Mouse (Mus musculus): ENCODE data around the gene Phykpl. TPM values are rescaled to one million over a fixed set of nuclear protein-coding genes. Genes with fewer than 3 reads are reported as not detected.

Phykpl gene
- polyA plus RNA-seq, 1 experiment from 2014 or later, result 18.1 TPM

- Histone ChIP-seq H3K36me3 (no peaks in the 10 kb centered on the region), H3K4me2 (no peak overlapping the region), H3K9ac (no peak overlapping the region), H3K27ac (no peak overlapping the region), H3K27me3 (no peaks in the 10 kb centered on the region), H3K9me3 (no peaks in the 10 kb centered on the region), H3K4me1 (peaks cover 17% of the 10 kb centered on the region), H3K4me3 (no peak overlapping the region)
- WGBS, result 39% methylated on average over 2 of the region's 2 CpGs
- ATAC-seq (ENCODE audit: borderline replicate concordance, extremely low read depth, low FRiP score, low TSS enrichment), result no peak
Measured at GRCm38 (mm10) chr11:51555066-51555465, 29.5 kb upstream of the Phykpl start.

DNA sequence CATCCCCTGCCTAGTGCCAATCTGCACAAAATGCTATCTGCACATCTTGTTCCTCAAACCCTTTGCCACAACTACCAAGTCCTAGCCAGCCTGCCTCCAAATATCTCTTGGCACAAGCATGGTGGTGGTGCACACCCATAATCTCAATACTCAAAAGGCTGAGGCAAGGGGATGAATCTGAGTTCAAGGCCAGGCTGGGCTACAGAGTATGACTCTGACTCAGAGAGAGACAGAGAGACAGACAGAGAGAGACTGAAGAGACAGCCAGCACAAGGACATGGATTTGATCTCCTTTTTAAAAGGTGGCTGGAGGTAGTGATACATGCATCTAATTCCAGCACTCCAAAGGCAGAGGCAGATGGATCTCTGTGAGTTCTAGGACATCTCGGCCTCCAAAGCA is 21.3 kb upstream of the Phykpl start:
- Histone ChIP-seq H3K27me3 (no peaks in the 10 kb centered on the region), H3K9ac (no peak overlapping the region), H3K27ac (no peak overlapping the region), H3K36me3 (no peaks in the 10 kb centered on the region), H3K4me3 (no peak overlapping the region), H3K4me1 (no peaks in the 10 kb centered on the region), H3K9me3 (no peaks in the 10 kb centered on the region), H3K4me2 (no peak overlapping the region)
- ATAC-seq (ENCODE audit: borderline replicate concordance, extremely low read depth, low FRiP score, low TSS enrichment), result no peak
- WGBS, result 79% methylated on average over 1 of the region's 1 CpGs

DNA sequence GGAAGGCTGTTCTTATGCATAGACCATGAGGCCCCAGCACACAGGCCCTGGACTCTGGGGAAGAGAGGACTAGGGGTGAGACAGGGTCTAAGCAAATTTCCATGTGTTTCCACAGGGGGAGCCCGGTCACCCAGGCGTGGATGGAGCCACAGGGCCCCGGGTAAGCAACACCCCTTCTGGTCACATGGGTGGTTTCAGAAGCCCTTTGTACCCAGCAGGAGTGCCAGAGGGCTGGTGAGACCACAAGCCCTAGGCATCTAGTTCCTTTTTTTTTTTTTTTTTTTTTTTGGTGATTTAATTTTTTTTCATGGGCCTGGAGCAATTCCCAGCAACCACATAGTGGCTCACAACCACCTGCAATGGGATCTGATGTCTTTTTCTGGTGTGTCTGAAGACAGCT is 19.5 kb upstream of the Phykpl start:
- Histone ChIP-seq H3K9me3 (no peaks in the 10 kb centered on the region), H3K27ac (no peak overlapping the region), H3K4me3 (no peak overlapping the region), H3K36me3 (no peaks in the 10 kb centered on the region), H3K4me2 (no peak overlapping the region), H3K9ac (no peak overlapping the region), H3K27me3 (no peaks in the 10 kb centered on the region), H3K4me1 (no peaks in the 10 kb centered on the region)
- WGBS, result 49% methylated on average over 3 of the region's 3 CpGs
- ATAC-seq (ENCODE audit: borderline replicate concordance, extremely low read depth, low FRiP score, low TSS enrichment), result no peak

DNA sequence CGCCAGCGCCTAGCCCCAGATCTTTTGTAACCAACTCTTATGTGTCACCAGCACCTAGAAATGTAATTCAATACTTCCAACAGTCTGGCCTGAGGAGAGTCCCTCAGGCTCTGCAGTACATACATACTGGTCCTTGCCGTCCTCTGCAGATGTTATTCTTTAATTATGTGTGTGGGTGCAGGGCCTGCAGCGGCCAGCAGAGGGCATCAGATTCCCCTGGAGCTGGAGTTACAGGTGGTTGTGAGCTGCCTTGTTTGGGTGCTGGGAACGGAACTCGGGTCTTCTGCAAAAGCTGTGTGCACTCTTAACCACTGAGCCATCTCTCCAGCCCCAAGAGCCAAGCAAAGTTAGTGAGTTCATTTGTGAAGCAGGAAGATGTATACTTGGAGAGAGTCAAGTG is 18.6 kb upstream of the Phykpl start:
- no peak for ATAC-seq (ENCODE audit: borderline replicate concordance, extremely low read depth, low FRiP score, low TSS enrichment)

DNA sequence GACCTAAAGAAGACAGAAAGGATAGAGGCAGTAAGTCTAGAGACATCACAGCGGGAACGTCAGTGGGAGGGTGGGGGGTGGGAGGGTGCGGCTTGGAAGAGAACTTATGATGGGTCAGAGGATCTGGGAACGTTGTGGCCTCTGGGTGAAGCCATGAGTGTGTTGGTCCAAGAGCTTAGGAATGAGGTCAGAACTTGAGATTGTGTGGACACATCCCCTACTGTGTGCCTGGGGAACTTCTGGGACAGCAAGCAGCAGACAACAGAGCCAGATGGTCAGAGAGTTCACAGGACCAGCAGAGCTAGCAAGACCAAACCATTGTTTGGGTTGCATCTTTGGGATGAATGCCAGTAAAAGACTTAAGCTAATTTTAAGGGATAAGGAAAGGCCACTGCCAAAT is 15.8 kb upstream of the Phykpl start:
- WGBS, result 79% methylated on average over 4 of the region's 4 CpGs

More for the DNA sequence above, 18.6 kb upstream of the Phykpl start:
- H3K4me1 ChIP-seq, result no peaks in the 10 kb centered on the region
- no peak overlapping the region for H3K9ac ChIP-seq
- no peak overlapping the region for H3K4me2 ChIP-seq
- H3K4me3 ChIP-seq, result no peak overlapping the region
- WGBS, result 86% methylated on average over 6 of the region's 6 CpGs
- H3K36me3 ChIP-seq, result no peaks in the 10 kb centered on the region
- no peaks in the 10 kb centered on the region for H3K9me3 ChIP-seq
- H3K27me3 ChIP-seq, result no peaks in the 10 kb centered on the region
- no peak overlapping the region for H3K27ac ChIP-seq

GRCm38 (mm10) chr11:51576454-51576853 is 8.1 kb upstream of the Phykpl start:
- no peak overlapping the region for H3K4me2 ChIP-seq
- no peaks in the 10 kb centered on the region for H3K27me3 ChIP-seq
- no peak overlapping the region for H3K4me3 ChIP-seq
- no peaks in the 10 kb centered on the region for H3K9me3 ChIP-seq
- WGBS, result 75% methylated on average over 4 of the region's 4 CpGs
- H3K27ac ChIP-seq, result no peak overlapping the region
- no peak for ATAC-seq (ENCODE audit: borderline replicate concordance, extremely low read depth, low FRiP score, low TSS enrichment)
- H3K36me3 ChIP-seq, result no peaks in the 10 kb centered on the region
- H3K4me1 ChIP-seq, result no peaks in the 10 kb centered on the region
- no peak overlapping the region for H3K9ac ChIP-seq

More for the DNA sequence above, 15.8 kb upstream of the Phykpl start:
- Histone ChIP-seq H3K9me3 (no peaks in the 10 kb centered on the region), H3K27me3 (no peaks in the 10 kb centered on the region), H3K36me3 (no peaks in the 10 kb centered on the region), H3K4me2 (no peak overlapping the region), H3K9ac (no peak overlapping the region), H3K4me3 (no peak overlapping the region), H3K27ac (no peak overlapping the region), H3K4me1 (no peaks in the 10 kb centered on the region)
- no peak for ATAC-seq (ENCODE audit: borderline replicate concordance, extremely low read depth, low FRiP score, low TSS enrichment)

GRCm38 (mm10) chr11:51577587-51577986 is 7.0 kb upstream of the Phykpl start:
- WGBS, result 64% methylated on average over 7 of the region's 7 CpGs
- no peak for ATAC-seq (ENCODE audit: borderline replicate concordance, extremely low read depth, low FRiP score, low TSS enrichment)
- Histone ChIP-seq H3K27me3 (no peaks in the 10 kb centered on the region), H3K9ac (no peak overlapping the region), H3K4me2 (no peak overlapping the region), H3K36me3 (no peaks in the 10 kb centered on the region), H3K9me3 (no peaks in the 10 kb centered on the region), H3K4me3 (no peak overlapping the region), H3K4me1 (no peaks in the 10 kb centered on the region), H3K27ac (no peak overlapping the region)

GRCm38 (mm10) chr11:51579024-51579423 is 5.5 kb upstream of the Phykpl start:
- Histone ChIP-seq H3K27me3 (no peaks in the 10 kb centered on the region), H3K4me3 (no peak overlapping the region), H3K4me2 (no peak overlapping the region), H3K27ac (no peak overlapping the region), H3K9ac (no peak overlapping the region), H3K36me3 (no peaks in the 10 kb centered on the region), H3K4me1 (peaks cover 5% of the 10 kb centered on the region), H3K9me3 (no peaks in the 10 kb centered on the region)
- 60% methylated on average over 4 of the region's 4 CpGs for WGBS
- ATAC-seq (ENCODE audit: borderline replicate concordance, extremely low read depth, low FRiP score, low TSS enrichment), result no peak

GRCm38 (mm10) chr11:51582713-51583112 is 1.8 kb upstream of the Phykpl start:
- WGBS, result 19% methylated on average over 8 of the region's 8 CpGs
- Histone ChIP-seq H3K9ac (no peak overlapping the region), H3K4me3 (no peak overlapping the region), H3K4me2 (no peak overlapping the region), H3K4me1 (peaks cover 19% of the 10 kb centered on the region), H3K27me3 (no peaks in the 10 kb centered on the region), H3K27ac (no peak overlapping the region), H3K9me3 (no peaks in the 10 kb centered on the region), H3K36me3 (peaks cover 9% of the 10 kb centered on the region)
- no peak for ATAC-seq (ENCODE audit: borderline replicate concordance, extremely low read depth, low FRiP score, low TSS enrichment)

DNA sequence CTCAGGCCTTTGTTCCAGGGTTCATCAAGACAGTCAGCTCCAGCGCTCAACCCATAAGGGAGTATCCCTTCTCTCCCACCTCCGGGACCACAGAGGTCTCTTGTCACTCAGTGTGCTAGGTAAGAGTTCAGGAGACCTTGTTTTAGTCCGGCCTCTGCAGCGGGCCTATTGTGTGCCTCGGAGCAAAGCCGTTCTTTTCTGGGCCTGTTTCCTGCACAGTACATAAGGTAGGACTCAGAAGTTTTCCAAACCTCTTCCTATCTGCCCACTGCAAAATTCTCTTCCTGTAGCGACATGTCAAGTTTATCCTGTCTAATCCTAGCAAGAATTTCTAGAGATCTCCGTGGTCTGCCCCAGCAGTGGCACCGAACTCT is 513 bp upstream of the Phykpl start:
- H3K27ac ChIP-seq, result peak overlapping the region; percentile 93
- ATAC-seq (ENCODE audit: borderline replicate concordance, extremely low read depth, low FRiP score, low TSS enrichment), result peak; percentile 11; the same call in 1 of the 2 replicates
- H3K27me3 ChIP-seq, result no peaks in the 10 kb centered on the region
- H3K4me1 ChIP-seq, result peaks cover 19% of the 10 kb centered on the region
- H3K4me2 ChIP-seq, result peak overlapping the region; percentile 86
- WGBS, result 15% methylated on average over 9 of the region's 9 CpGs
- peak overlapping the region; percentile 84 for H3K9ac ChIP-seq
- no peaks in the 10 kb centered on the region for H3K9me3 ChIP-seq
- H3K4me3 ChIP-seq, result peak overlapping the region; percentile 81
- peaks cover 21% of the 10 kb centered on the region for H3K36me3 ChIP-seq

GRCm38 (mm10) chr11:51585608-51586252 is 1.2 kb downstream of the Phykpl start:
- no peak for ATAC-seq (ENCODE audit: borderline replicate concordance, extremely low read depth, low FRiP score, low TSS enrichment)
- WGBS, result 52% methylated on average over 8 of the region's 8 CpGs
- Histone ChIP-seq H3K36me3 (peaks cover 36% of the 10 kb centered on the region), H3K4me2 (peak overlapping the region; percentile 86), H3K4me1 (peaks cover 19% of the 10 kb centered on the region), H3K27me3 (no peaks in the 10 kb centered on the region), H3K27ac (peak overlapping the region; percentile 93), H3K9ac (peak overlapping the region; percentile 84), H3K9me3 (no peaks in the 10 kb centered on the region), H3K4me3 (peak overlapping the region; percentile 81)

GRCm38 (mm10) chr11:51586411-51586810 is 1.9 kb downstream of the Phykpl start:
- no peaks in the 10 kb centered on the region for H3K27me3 ChIP-seq
- no peak overlapping the region for H3K27ac ChIP-seq
- no peak for ATAC-seq (ENCODE audit: borderline replicate concordance, extremely low read depth, low FRiP score, low TSS enrichment)
- H3K9ac ChIP-seq, result no peak overlapping the region
- H3K4me3 ChIP-seq, result no peak overlapping the region
- peaks cover 19% of the 10 kb centered on the region for H3K4me1 ChIP-seq
- H3K4me2 ChIP-seq, result no peak overlapping the region
- WGBS, result 88% methylated on average over 13 of the region's 13 CpGs
- H3K9me3 ChIP-seq, result no peaks in the 10 kb centered on the region
- peaks cover 43% of the 10 kb centered on the region for H3K36me3 ChIP-seq

GRCm38 (mm10) chr11:51587059-51587458 is 2.5 kb downstream of the Phykpl start:
- Histone ChIP-seq H3K36me3 (peaks cover 49% of the 10 kb centered on the region), H3K27ac (no peak overlapping the region), H3K4me3 (no peak overlapping the region), H3K4me2 (no peak overlapping the region), H3K27me3 (no peaks in the 10 kb centered on the region), H3K9me3 (no peaks in the 10 kb centered on the region), H3K9ac (no peak overlapping the region), H3K4me1 (peaks cover 19% of the 10 kb centered on the region)
- ATAC-seq (ENCODE audit: borderline replicate concordance, extremely low read depth, low FRiP score, low TSS enrichment), result no peak
- 91% methylated on average over 1 of the region's 1 CpGs for WGBS

All from lung, embryonic 15.5 days (tissue).